Mouse (Mus musculus) embryonic fibroblast, embryonic 13.5 days (primary cell): ENCODE results near the gene Gadd45gip1. TPM values are rescaled to one million over a fixed set of nuclear protein-coding genes. Genes with fewer than 3 reads are reported as not detected.

Source experiments
- H3K27ac ChIP-seq: 2 replicates; pipeline ENCODE4 v1.5.1; 2012; ENCODE audit warnings: low read length, control low read depth, inconsistent platforms; ENCODE audit not compliant: insufficient read depth
- H3K4me1 ChIP-seq: 2 replicates; pipeline ENCODE4 v1.6.1; 2011; ENCODE audit warnings: low read length; ENCODE audit not compliant: control insufficient read depth, insufficient read depth
- H3K4me3 ChIP-seq: 2 replicates; pipeline ENCODE4 v1.5.1; 2011; ENCODE audit warnings: mild to moderate bottlenecking, control low read depth, low read length; ENCODE audit not compliant: insufficient read depth
- CTCF ChIP-seq: IDR thresholded peaks from 2 replicates; pipeline ENCODE4 v1.5.1; 2011; ENCODE audit warnings: mild to moderate bottlenecking, control low read depth, low read length, moderate library complexity, borderline replicate concordance; ENCODE audit not compliant: insufficient read depth
- POLR2A ChIP-seq: IDR thresholded peaks from 2 replicates; pipeline ENCODE4 v1.6.1; 2011; ENCODE audit warnings: low read depth, mild to moderate bottlenecking, control low read depth, low read length, moderate library complexity
- polyA plus RNA-seq: library from polyadenylated mRNA; stranded (reverse); fragments of >200 nt; gene quantifications from 2 replicates; pipeline ENCODE4 v1.2.4, GENCODE M21; 2011; ENCODE audit warnings: low read depth; ENCODE audit not compliant: missing spikeins, insufficient read length

Gadd45gip1 gene
- polyA plus RNA-seq, 1 experiment, result 12.6 TPM

GRCm38 (mm10) chr8:84837912-84838470 is 6.7 kb downstream of the Gadd45gip1 start:
- H3K4me1 ChIP-seq, result no peaks in the 10 kb centered on the region; the same call in 1 of the 2 replicates
- TF ChIP-seq CTCF (no peak), POLR2A (0 out of 2 replicates have a peak, but pooled peaks have one; percentile 11)
- H3K27ac ChIP-seq, result no peak overlapping the region
- H3K4me3 ChIP-seq, result no peak overlapping the region

GRCm38 (mm10) chr8:84838513-84838912 is 7.2 kb downstream of the Gadd45gip1 start:
- TF ChIP-seq POLR2A, result no peak
- no peak for TF ChIP-seq CTCF
- H3K27ac ChIP-seq, result no peak overlapping the region
- no peaks in the 10 kb centered on the region; the same call in 1 of the 2 replicates for H3K4me1 ChIP-seq
- H3K4me3 ChIP-seq, result no peak overlapping the region

- no peaks in the 10 kb centered on the region; the same call in 1 of the 2 replicates for H3K4me1 ChIP-seq
- peak overlapping the region; percentile 64; the same call in 1 of the 2 replicates for H3K27ac ChIP-seq
- TF ChIP-seq CTCF (no peak), POLR2A (no peak)
- H3K4me3 ChIP-seq, result peak overlapping the region; percentile 77
Measured at GRCm38 (mm10) chr8:84839411-84839810, 8.1 kb downstream of the Gadd45gip1 start.

- Histone ChIP-seq H3K27ac (peak overlapping the region; percentile 64), H3K4me1 (no peaks in the 10 kb centered on the region; the same call in none of the 2 replicates), H3K4me3 (peak overlapping the region; percentile 77)
- TF ChIP-seq POLR2A (no peak; the same call in 1 of the 2 replicates), CTCF (no peak)
Measured at GRCm38 (mm10) chr8:84839875-84840247, 8.5 kb downstream of the Gadd45gip1 start.

DNA sequence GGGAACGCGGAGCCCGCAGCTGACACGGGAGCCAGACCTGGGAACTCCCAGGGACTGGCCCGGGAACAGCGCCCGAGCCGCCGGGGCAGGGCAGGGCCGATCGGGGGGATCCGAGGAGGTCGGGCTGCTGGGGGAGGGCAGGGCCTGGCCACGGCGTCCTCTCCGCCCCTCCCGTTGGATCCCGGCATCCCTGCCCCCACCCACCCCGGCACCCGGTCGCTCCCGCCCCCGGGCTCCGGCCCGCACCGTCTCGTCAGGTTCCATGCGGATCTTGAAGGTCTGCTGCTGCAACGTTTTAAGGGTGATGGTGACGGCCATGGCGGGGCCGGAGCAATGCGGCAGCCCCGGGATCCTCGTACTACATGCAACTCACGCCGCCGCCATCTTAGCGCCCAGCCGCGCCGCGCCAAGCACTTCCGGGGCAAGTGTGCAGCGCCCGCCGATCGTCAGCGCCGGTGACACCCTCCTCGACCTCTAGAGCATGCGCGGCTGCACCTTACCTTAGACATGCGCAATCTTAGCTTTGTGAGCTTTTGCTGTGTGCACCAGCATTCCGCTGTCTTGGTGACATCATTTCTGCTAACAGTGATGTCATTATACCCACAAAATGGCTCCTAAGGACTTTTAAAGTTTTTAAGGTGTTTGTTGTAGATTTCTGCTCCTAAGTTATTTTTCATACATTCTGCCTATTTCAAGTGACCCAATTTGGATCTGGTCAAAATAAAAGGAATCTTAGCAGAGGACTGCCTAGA is 9.1 kb downstream of the Gadd45gip1 start, which contains the start of gene Rad23a:
Rad23a (minus strand) TSS at position 418 of the 752 bp plus-strand sequence.
- no peaks in the 10 kb centered on the region; the same call in none of the 2 replicates for H3K4me1 ChIP-seq
- H3K4me3 ChIP-seq, result peak within 1 kb of the TSS; percentile 77
- peak; percentile 92 for TF ChIP-seq POLR2A
- TF ChIP-seq CTCF, result no peak

DNA sequence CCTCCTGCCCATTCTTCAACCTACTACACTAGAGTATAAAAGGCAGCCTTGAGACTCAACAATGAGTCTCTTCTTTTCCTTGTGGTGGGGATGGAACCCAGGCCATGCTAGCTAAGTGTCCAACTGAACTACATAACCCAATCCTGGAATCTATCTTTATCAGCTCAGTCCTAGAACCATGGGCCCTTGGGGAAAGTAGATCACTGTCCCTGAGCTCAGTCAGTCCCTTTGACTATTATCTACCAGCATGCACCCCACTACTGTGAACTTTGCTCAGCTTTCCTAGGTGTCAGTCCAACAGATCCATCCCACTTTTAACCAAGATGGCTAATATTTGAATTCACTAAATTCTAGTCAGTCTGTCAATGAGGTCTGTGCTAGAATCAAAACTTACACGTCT is 10.2 kb downstream of the Gadd45gip1 start:
- Histone ChIP-seq H3K4me3 (no peak overlapping the region), H3K4me1 (no peaks in the 10 kb centered on the region; the same call in none of the 2 replicates), H3K27ac (no peak overlapping the region)
- TF ChIP-seq POLR2A (no peak; the same call in 1 of the 2 replicates), CTCF (no peak)

More for the DNA sequence above, 9.1 kb downstream of the Gadd45gip1 start, which contains the start of gene Rad23a:
- H3K27ac ChIP-seq, result peak within 1 kb of the TSS; percentile 64

DNA sequence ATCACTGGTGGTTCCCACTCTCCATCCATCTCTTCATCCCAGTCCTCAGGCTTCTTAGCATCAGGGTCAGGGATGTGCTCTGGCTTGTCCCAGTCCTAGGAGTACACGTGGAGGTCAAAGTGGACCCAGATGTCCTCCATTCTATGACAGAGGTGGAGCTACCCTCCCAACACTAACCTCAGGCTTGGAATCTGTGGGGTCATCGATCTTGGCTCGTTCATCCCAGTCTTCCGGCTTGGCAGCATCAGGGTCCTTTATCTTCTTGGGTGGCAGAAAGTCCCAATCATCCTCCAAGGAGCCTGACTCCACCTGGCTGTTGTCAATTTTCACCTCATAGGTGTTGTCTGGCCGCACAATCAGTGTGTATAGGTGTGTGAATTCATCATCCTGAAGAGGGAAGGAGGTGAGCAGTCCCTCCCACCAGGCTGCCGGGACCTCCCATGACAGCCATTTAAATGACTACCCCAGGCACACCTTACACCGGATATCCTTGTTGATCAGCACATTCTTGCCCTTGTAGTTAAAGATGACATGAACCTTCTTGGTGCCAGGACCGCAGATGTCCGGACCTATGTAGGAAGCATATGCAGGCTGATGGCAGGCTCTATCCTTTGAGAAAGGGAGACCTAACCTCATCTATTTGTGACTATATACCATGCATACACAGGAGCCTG is 13.2 kb downstream of the Gadd45gip1 start:
- Histone ChIP-seq H3K4me3 (peak overlapping the region; percentile 85), H3K27ac (no peak overlapping the region), H3K4me1 (peaks cover 6% of the 10 kb centered on the region)
- TF ChIP-seq POLR2A, result 0 out of 2 replicates have a peak, but pooled peaks have one; percentile 34
- TF ChIP-seq CTCF, result no peak

GRCm38 (mm10) chr8:84845355-84846093 is 14.2 kb downstream of the Gadd45gip1 start:
- no peak overlapping the region; the same call in 1 of the 2 replicates for H3K27ac ChIP-seq
- TF ChIP-seq CTCF (no peak; the same call in 1 of the 2 replicates), POLR2A (no peak; the same call in 1 of the 2 replicates)
- peak overlapping the region; percentile 85 for H3K4me3 ChIP-seq
- peaks cover 6% of the 10 kb centered on the region for H3K4me1 ChIP-seq

GRCm38 (mm10) chr8:84846094-84846721 is 14.9 kb downstream of the Gadd45gip1 start:
- Histone ChIP-seq H3K27ac (peak overlapping the region; percentile 23), H3K4me3 (peak overlapping the region; percentile 85), H3K4me1 (peaks cover 6% of the 10 kb centered on the region)
- TF ChIP-seq CTCF (no peak), POLR2A (no peak)
